In the genomic region with DNA sequence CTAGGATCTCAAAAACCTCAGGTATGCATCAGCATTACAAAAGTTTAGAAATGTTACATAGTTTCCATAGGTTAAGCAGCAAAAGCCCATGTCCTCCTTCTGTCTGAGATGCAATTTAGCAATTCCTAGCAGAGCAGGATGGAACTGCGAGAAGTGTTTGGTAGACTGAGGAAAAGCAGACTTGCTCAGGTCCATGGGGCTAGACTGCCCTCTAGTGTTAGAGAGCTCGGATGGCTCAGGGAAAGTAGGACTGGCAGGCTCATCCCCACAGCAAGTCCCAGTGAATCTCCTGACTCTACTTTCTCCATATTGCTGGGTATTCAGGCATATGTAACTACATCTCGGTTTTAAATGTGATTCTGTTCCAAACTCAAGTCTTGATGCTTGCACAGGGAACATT, we compare ENCODE assay signal across 9 mouse cellular contexts. TPM values are rescaled to one million over a fixed set of nuclear protein-coding genes. Genes with fewer than 3 reads are reported as not detected.
DNase-seq lines count a peak whose midpoint lies in the region; TF ChIP-seq lines count a peak whose summit lies in the region.
"Had no signal": no experiment of that assay in that cellular context is flagged by ENCODE, and none has a peak within 500 bp of the region (broad histone marks: within the 10 kb centered on the region; RNA-seq: fewer than 3 reads in every experiment).

No protein-coding gene starts in this region.

- TF ChIP-seq CTCF in cerebellum, adult 2 months (IDR thresholded peaks at IDR 0.05; ENCODE audit: borderline replicate concordance, insufficient read depth, low read depth, low read length), result peak; percentile 99
- TF ChIP-seq CTCF in kidney, adult 2 months (conservative IDR thresholded peaks at IDR 0.05; ENCODE audit: insufficient read depth, insufficient read length, low read depth, low read length), result peak; percentile 99
- peak; percentile 28; the same call in 1 of the 2 replicates for TF ChIP-seq CTCF in thymus, adult 2 months (IDR thresholded peaks at IDR 0.05; ENCODE audit: borderline replicate concordance, control insufficient read depth, extremely low read depth, insufficient read depth, low read length, poor library complexity)

- no peak overlapping the region for H3K4me3 ChIP-seq in cerebellum, adult 2 months (replicated peaks; ENCODE audit: insufficient read depth, low read depth, low read length)
- no peak overlapping the region for H3K4me3 ChIP-seq in kidney, adult 2 months (ENCODE audit: insufficient read depth, low read depth, low read length)
- no peak overlapping the region for H3K4me3 ChIP-seq in thymus, adult 2 months (ENCODE audit: control insufficient read depth, insufficient read depth, low read length)
- H3K4me3 ChIP-seq: erythroblast, embryonic 14.5 days had no signal

- DNase-seq in urinary bladder, postnatal 25 days (ENCODE audit: low spot score), result peak; percentile 34
- no peak for DNase-seq in urinary bladder, postnatal 4 days (ENCODE audit: low spot score in 2 of 2)
- DNase-seq in cerebellum, adult 2 months, result peak; percentile 60 to 63
- DNase-seq in forelimb bud, embryonic 11.5 days (ENCODE audit: low read depth, low spot score), result peak; percentile 67
- DNase-seq in kidney, adult 2 months, result peak; percentile 64
- DNase-seq in liver, result peak; percentile 71
- peak; percentile 2 to 17 for DNase-seq in natural killer cell, adult 2 months (ENCODE audit: low spot score in 2 of 2)
- DNase-seq in thymus, adult 2 months, result peak; percentile 54

- no peaks in the 10 kb centered on the region for H3K36me3 ChIP-seq in kidney, adult 2 months (ENCODE audit: control insufficient read depth, insufficient read depth, low read length)
- H3K36me3 ChIP-seq in thymus, adult 2 months (ENCODE audit: control insufficient read depth, insufficient read depth, low read length), result no peaks in the 10 kb centered on the region

- H3K27me3 ChIP-seq in cerebellum, adult 2 months (ENCODE audit: control insufficient read depth, insufficient read depth, low read length), result no peaks in the 10 kb centered on the region
- no peaks in the 10 kb centered on the region for H3K27me3 ChIP-seq in kidney, adult 2 months (replicated peaks; ENCODE audit: control insufficient read depth, insufficient read depth, low read length)
- no peaks in the 10 kb centered on the region for H3K27me3 ChIP-seq in thymus, adult 2 months (ENCODE audit: control insufficient read depth, insufficient read depth, low read length)

- no peak overlapping the region for H3K27ac ChIP-seq in cerebellum, adult 2 months (ENCODE audit: insufficient read depth, low read length)
- H3K27ac ChIP-seq in kidney, adult 2 months (ENCODE audit: insufficient read depth, low read depth, low read length), result no peak overlapping the region
- H3K27ac ChIP-seq in thymus, adult 2 months (ENCODE audit: control insufficient read depth, insufficient read depth, low read length), result no peak overlapping the region

- H3K4me1 ChIP-seq in cerebellum, adult 2 months (ENCODE audit: control insufficient read depth, insufficient read depth, low read length), result no peaks in the 10 kb centered on the region
- no peaks in the 10 kb centered on the region for H3K4me1 ChIP-seq in kidney, adult 2 months (ENCODE audit: control insufficient read depth, insufficient read depth, low read length)
- no peaks in the 10 kb centered on the region; the same call in 1 of the 2 replicates for H3K4me1 ChIP-seq in thymus, adult 2 months (replicated peaks; ENCODE audit: control insufficient read depth, insufficient read depth, low read length)

- TF ChIP-seq POLR2A in cerebellum, adult 2 months (IDR thresholded peaks at IDR 0.05; ENCODE audit: borderline replicate concordance, insufficient read depth, low read length), result no peak
- no peak for TF ChIP-seq POLR2A in kidney, adult 2 months (IDR thresholded peaks at IDR 0.05; ENCODE audit: low read depth, low read length)
- TF ChIP-seq POLR2A in thymus, adult 2 months (IDR thresholded peaks at IDR 0.05; ENCODE audit: control insufficient read depth, extremely low read depth, insufficient read depth, low read length, poor library complexity), result no peak

- WGBS in cerebellum, adult 2 months, result 4% methylated on average over 3 of the region's 3 CpGs
- WGBS in kidney, adult 2 months, result 5% methylated on average over 3 of the region's 3 CpGs
- 16% methylated on average over 3 of the region's 3 CpGs for WGBS in thymus, adult 2 months

RNA-seq across cellular contexts. Expression of a gene that starts 31.3 kb away (rescaled TPM):
- 79.3 and 92.5 TPM in 2 replicates for polyA plus RNA-seq in cerebellum, adult 2 months (2012; rRNA removed)
- polyA plus RNA-seq in kidney, adult 2 months (2012; rRNA removed), result 43.5 and 52.5 TPM in 2 replicates
- 9.4 and 14.0 TPM in 2 replicates for polyA plus RNA-seq in thymus, adult 2 months (2012; rRNA removed)

RNA-seq across cellular contexts. Expression of a gene that starts 43.4 kb away (rescaled TPM):
- 25.3 and 32.2 TPM in 2 replicates for polyA plus RNA-seq in cerebellum, adult 2 months (2012; rRNA removed)
- 3.5 and 4.1 TPM in 2 replicates for polyA plus RNA-seq in kidney, adult 2 months (2012; rRNA removed)
- polyA plus RNA-seq in thymus, adult 2 months (2012; rRNA removed), result 37.9 and 40.5 TPM in 2 replicates

Comparison
In these comparisons a context has a peak if more than half of its experiments do, and no peak if none do; other contexts are left out.
1. DNase-seq: peak in urinary bladder, postnatal 25 days (single experiment), cerebellum, adult 2 months (2 of 2), forelimb bud, embryonic 11.5 days (single experiment), kidney, adult 2 months (single experiment), liver (single experiment), natural killer cell, adult 2 months (2 of 2) and thymus, adult 2 months (single experiment); none in urinary bladder, postnatal 4 days (0 of 2).
2. CTCF ChIP-seq: peak in every context shown above with its lines; median percentile 99 in cerebellum, adult 2 months; 99 in kidney, adult 2 months; 28 in thymus, adult 2 months.